Mouse (Mus musculus) brown adipose tissue, adult 24 weeks (tissue): ENCODE data around the gene Ackr3. TPM values are rescaled to one million over a fixed set of nuclear protein-coding genes. Genes with fewer than 3 reads are reported as not detected.

Experiments
- H3K27ac ChIP-seq: fragments of 200-500 bp; replicated peaks from 2 replicates; pipeline ENCODE4 v1.5.1; 2012; ENCODE audit warnings: low read depth, mild to moderate bottlenecking, low read length
- H3K4me1 ChIP-seq: fragments of 200-500 bp; 2 replicates; pipeline ENCODE4 v1.6.1; 2012; ENCODE audit warnings: low read length, mixed read lengths; ENCODE audit not compliant: control insufficient read depth, insufficient read depth, insufficient read length
- H3K4me3 ChIP-seq: fragments of 200-500 bp; 2 replicates; pipeline ENCODE4 v1.5.1; 2012; ENCODE audit warnings: low read depth, mild to moderate bottlenecking, low read length, moderate library complexity; ENCODE audit not compliant: insufficient read depth
- polyA plus RNA-seq: library from polyadenylated mRNA; stranded (reverse); fragments of >200 nt; gene quantifications from 2 replicates; pipeline ENCODE4 v1.2.4, GENCODE M21; 2012; ENCODE audit not compliant: missing spikeins, insufficient read depth, insufficient read length

Gene Ackr3
- polyA plus RNA-seq, 1 experiment: 97.7 TPM

- Histone ChIP-seq H3K4me1 (peaks cover 2% of the 10 kb centered on the region; the same call in 1 of the 2 replicates), H3K4me3 (no peak overlapping the region), H3K27ac (no peak overlapping the region)
These were observed 17.6 kb upstream of the Ackr3 start for GRCm38 (mm10) chr1:90186173-90186572.

DNA sequence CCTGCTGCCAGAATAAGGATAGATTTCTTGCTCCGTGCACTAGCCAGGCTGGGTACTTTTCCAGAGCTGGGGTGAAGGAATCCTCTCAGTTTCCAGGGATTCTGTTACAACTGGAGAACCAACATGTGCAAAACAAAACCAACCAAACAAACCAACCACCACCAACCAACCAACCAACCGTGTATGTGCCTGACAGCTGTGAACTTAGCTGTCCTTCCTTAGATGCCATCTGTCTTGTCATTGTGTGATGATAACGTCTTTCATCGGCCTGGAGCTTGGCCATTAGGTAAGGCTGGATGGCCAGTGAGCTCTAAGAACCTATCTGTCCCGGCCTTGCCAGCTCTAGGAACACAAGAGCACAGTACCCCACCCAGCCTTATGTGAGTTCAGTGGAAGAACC lies 16.9 kb upstream of the Ackr3 start:
- no peak overlapping the region for H3K27ac ChIP-seq
- peaks cover 2% of the 10 kb centered on the region; the same call in 1 of the 2 replicates for H3K4me1 ChIP-seq
- H3K4me3 ChIP-seq: no peak overlapping the region

- Histone ChIP-seq H3K27ac (no peak overlapping the region), H3K4me3 (no peak overlapping the region), H3K4me1 (peaks cover 2% of the 10 kb centered on the region; the same call in 1 of the 2 replicates)
These were observed 14.7 kb upstream of the Ackr3 start for GRCm38 (mm10) chr1:90189046-90189445.

- Histone ChIP-seq H3K4me1 (peaks cover 7% of the 10 kb centered on the region; the same call in 1 of the 2 replicates), H3K27ac (peak overlapping the region; percentile 71), H3K4me3 (no peak overlapping the region)
These were observed 2.5 kb upstream of the Ackr3 start for GRCm38 (mm10) chr1:90201246-90201645.

DNA sequence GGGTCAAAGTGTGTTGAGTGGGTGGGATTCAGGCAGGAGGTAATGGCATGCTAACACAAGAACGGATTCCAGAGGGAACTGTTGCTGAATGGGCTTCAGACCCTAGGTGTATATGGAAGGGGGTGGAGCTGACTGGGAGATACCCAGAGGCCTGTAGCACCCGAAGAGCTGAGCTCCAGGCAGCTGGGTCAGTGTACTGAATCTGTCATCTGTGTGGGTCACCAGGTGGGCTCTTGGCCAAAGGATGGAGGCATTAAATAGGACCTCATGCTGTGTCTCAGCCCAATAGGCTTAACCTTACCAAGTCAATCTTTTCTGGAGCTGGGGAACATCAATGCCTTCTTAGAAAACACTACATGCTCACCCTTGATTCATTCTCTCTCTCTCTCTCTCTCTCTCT lies 2.1 kb upstream of the Ackr3 start:
- Histone ChIP-seq H3K4me3 (no peak overlapping the region), H3K27ac (peak overlapping the region; percentile 71), H3K4me1 (peaks cover 7% of the 10 kb centered on the region; the same call in 1 of the 2 replicates)

GRCm38 (mm10) chr1:90202207-90202978 lies 1.4 kb upstream of the Ackr3 start:
- no peak overlapping the region for H3K4me3 ChIP-seq
- no peak overlapping the region for H3K27ac ChIP-seq
- peaks cover 7% of the 10 kb centered on the region; the same call in 1 of the 2 replicates for H3K4me1 ChIP-seq

GRCm38 (mm10) chr1:90203341-90203740 lies 439 bp upstream of the Ackr3 start:
- peak overlapping the region; percentile 20; the same call in 1 of the 2 replicates for H3K27ac ChIP-seq
- H3K4me3 ChIP-seq: no peak overlapping the region
- H3K4me1 ChIP-seq: peaks cover 14% of the 10 kb centered on the region

DNA sequence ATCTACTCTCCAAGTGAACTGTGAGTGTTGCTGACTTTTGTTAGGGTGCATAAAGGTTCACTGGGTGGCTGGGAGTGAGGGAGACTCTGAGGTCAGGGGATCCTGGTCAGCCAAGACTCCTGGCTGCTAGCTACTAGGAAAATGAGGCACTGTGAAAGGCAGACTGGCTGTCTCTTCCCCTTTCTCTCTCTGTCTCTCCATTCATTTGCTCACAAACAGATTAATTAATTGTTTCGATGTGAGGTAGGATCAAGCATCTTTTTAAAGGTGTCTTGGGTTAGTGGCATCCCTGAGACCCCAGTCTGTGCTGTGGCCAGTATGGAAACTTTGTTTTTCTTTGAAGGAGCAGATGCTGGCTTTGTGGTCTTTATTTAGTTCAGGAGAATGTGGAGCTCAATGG lies 1.0 kb downstream of the Ackr3 start:
- Histone ChIP-seq H3K4me1 (peaks cover 22% of the 10 kb centered on the region), H3K27ac (peak overlapping the region; percentile 97), H3K4me3 (peak overlapping the region; percentile 62)

DNA sequence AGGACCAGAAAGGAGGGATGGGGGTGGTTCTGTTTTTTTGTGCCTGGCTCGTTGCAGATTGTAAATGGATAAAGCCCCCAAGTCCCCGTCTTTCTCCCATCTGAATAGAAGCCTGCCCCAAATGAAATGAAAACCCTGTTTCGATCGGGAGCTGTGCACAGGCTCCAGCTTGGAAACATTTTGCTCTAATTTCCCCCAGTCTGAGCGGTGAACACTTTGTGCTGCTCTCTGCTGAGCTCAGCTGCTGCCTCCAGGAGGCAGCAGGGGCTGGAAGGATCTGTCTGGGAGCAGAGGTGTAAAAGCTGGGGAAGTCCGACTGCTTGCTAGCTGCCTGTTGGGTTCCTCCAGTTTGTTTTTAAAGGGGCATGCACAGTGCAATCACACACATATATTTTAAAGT lies 1.4 kb downstream of the Ackr3 start:
- H3K4me1 ChIP-seq: peaks cover 26% of the 10 kb centered on the region
- H3K4me3 ChIP-seq: peak overlapping the region; percentile 62

GRCm38 (mm10) chr1:90206684-90207083 lies 2.9 kb downstream of the Ackr3 start:
- peaks cover 32% of the 10 kb centered on the region for H3K4me1 ChIP-seq
- peak overlapping the region; percentile 97 for H3K27ac ChIP-seq

More for the DNA sequence above, 1.4 kb downstream of the Ackr3 start:
- H3K27ac ChIP-seq: peak overlapping the region; percentile 97

GRCm38 (mm10) chr1:90207279-90207678 lies 3.5 kb downstream of the Ackr3 start:
- H3K27ac ChIP-seq: peak overlapping the region; percentile 97
- peaks cover 31% of the 10 kb centered on the region for H3K4me1 ChIP-seq
- H3K4me3 ChIP-seq: peak overlapping the region; percentile 62

More at GRCm38 (mm10) chr1:90206684-90207083, 2.9 kb downstream of the Ackr3 start:
- H3K4me3 ChIP-seq: peak overlapping the region; percentile 62

DNA sequence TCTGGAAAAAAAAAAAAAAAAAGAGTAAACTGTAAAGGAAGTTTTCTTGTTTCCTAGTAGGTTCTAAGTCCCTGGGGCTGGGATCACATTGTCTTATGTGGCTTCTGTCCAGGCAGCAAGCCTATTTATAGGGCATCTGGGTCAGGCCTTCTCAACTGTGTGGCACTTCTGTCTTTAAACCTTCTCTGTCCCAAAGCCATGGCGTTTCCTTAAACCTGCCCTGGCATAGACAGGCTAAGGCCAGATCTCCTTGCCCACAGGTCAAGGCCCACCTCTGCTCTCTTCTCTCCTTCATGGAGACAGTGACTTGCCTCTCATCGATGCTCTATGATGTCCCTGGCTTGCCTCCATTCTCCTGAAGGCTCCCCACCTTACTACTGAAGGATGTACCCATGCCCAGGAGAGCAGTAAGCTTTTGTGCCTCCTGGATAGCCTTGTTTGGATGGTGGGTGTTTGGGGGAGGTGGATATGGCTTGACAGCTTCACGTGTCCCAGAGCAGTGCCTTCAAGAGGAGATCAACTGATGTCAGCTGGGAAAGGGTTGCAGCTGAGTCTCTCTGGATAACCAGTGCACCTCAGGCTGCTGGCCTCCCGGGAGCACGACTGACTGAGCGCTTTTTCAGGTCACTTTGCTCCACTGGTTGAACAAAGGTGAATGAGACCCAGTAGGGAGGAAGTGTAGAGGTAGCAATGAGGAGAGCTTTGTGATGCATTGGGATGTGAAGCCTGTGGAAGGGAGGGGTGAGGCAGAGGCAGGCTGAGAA lies 4.1 kb downstream of the Ackr3 start:
- H3K4me1 ChIP-seq: peaks cover 30% of the 10 kb centered on the region
- peak overlapping the region; percentile 50 for H3K4me3 ChIP-seq
- peak overlapping the region; percentile 97 for H3K27ac ChIP-seq

- Histone ChIP-seq H3K4me3 (peak overlapping the region; percentile 50), H3K4me1 (peaks cover 30% of the 10 kb centered on the region)
These were observed 4.7 kb downstream of the Ackr3 start for GRCm38 (mm10) chr1:90208503-90208860.

DNA sequence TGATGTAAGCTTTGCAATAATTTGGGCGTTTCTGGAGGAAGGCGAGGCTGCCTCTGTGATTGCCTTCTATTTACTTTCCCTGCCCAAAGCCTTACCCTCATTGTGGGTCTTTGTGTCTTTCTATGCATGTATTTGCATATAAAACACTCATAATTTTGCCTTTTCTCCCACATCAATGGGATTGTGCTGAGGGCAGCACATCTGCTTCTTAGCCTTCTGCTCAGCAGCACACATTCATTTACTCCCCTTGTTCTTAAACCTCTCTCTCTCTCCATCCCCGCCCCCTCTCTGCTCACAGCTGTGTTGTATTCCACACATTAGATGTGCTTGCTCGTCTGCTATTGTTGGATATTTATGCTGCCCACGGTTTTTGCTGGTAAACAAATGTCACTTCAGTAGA lies 5.3 kb downstream of the Ackr3 start:
- peaks cover 30% of the 10 kb centered on the region for H3K4me1 ChIP-seq
- H3K27ac ChIP-seq: peak overlapping the region; percentile 97
- H3K4me3 ChIP-seq: peak overlapping the region; percentile 50

More at GRCm38 (mm10) chr1:90208503-90208860, 4.7 kb downstream of the Ackr3 start:
- peak overlapping the region; percentile 97 for H3K27ac ChIP-seq

DNA sequence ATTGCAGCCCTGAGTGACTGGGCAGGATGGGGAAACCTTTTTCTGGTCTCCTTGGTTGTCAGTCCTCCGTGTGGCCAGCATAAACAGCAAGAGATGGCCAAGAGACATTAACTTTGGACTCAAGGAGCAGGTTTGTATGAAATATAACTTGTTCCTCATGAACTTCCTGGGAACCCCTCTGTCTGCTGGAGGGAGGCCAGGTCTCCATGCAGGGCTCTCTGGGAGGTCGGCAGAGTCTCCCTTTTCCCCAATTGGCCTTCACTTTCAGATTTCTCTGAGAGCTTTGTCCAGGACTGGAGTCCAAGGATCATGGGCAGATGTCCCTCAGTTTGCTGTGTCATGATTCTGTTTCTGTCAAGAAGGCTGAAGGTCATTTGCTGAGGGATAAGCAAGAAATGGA lies 6.0 kb downstream of the Ackr3 start:
- Histone ChIP-seq H3K4me1 (peaks cover 30% of the 10 kb centered on the region), H3K4me3 (0 out of 2 replicates have a peak overlapping the region, but pooled peaks have one; percentile 0), H3K27ac (peak overlapping the region; percentile 97)
